Mouse (Mus musculus): ENCODE results near the gene Bicral.

Gene Bicral

GRCm38 (mm10) chr17:46857903-46858748, at the start of gene Bicral:
TSS of gene Bicral (minus strand) at chr17:46858482.
- peak; percentile 89 for DNase-seq (ENCODE audit: low spot score)

GRCm38 (mm10) chr17:46903876-46904490, 45.7 kb upstream of the Bicral start:
- peak; percentile 82 for DNase-seq (ENCODE audit: low spot score)

- DNase-seq (ENCODE audit: low spot score) = no peak
Measured at GRCm38 (mm10) chr17:46900941-46901340, 42.7 kb upstream of the Bicral start.

- DNase-seq (ENCODE audit: low spot score) = no peak
Measured at GRCm38 (mm10) chr17:46897221-46897950, 39.1 kb upstream of the Bicral start.

- no peak for DNase-seq (ENCODE audit: low spot score)
Measured at GRCm38 (mm10) chr17:46895426-46895825, 37.1 kb upstream of the Bicral start.

GRCm38 (mm10) chr17:46890843-46891594, 32.7 kb upstream of the Bicral start:
- DNase-seq (ENCODE audit: low spot score) = peak; percentile 65

- DNase-seq (ENCODE audit: low spot score) = peak; percentile 97
Measured at GRCm38 (mm10) chr17:46890116-46890815, 32.0 kb upstream of the Bicral start, which contains the start of gene Tbcc. TSS of gene Tbcc (plus strand) at chr17:46890684.

- DNase-seq (ENCODE audit: low spot score) = peak; percentile 90
Measured at GRCm38 (mm10) chr17:46889450-46890084, 31.3 kb upstream of the Bicral start.

GRCm38 (mm10) chr17:46888511-46889212, 30.4 kb upstream of the Bicral start:
- peak; percentile 53 for DNase-seq (ENCODE audit: low spot score)

- peak; percentile 50 for DNase-seq (ENCODE audit: low spot score)
Measured at GRCm38 (mm10) chr17:46885910-46886643, 27.8 kb upstream of the Bicral start.

GRCm38 (mm10) chr17:46885218-46885909, 27.1 kb upstream of the Bicral start:
- DNase-seq (ENCODE audit: low spot score) = no peak

- DNase-seq (ENCODE audit: low spot score) = no peak
Measured at GRCm38 (mm10) chr17:46884766-46885165, 26.5 kb upstream of the Bicral start.

- no peak for DNase-seq (ENCODE audit: low spot score)
Measured at GRCm38 (mm10) chr17:46883107-46883506, 24.8 kb upstream of the Bicral start.

GRCm38 (mm10) chr17:46881728-46882127, 23.4 kb upstream of the Bicral start:
- DNase-seq (ENCODE audit: low spot score) = no peak

- no peak for DNase-seq (ENCODE audit: low spot score)
Measured at GRCm38 (mm10) chr17:46880322-46880721, 22.0 kb upstream of the Bicral start.

GRCm38 (mm10) chr17:46879841-46880311, 21.6 kb upstream of the Bicral start:
- DNase-seq (ENCODE audit: low spot score) = no peak

- no peak for DNase-seq (ENCODE audit: low spot score)
Measured at GRCm38 (mm10) chr17:46877061-46877460, 18.8 kb upstream of the Bicral start.

GRCm38 (mm10) chr17:46876371-46876950, 18.2 kb upstream of the Bicral start:
- DNase-seq (ENCODE audit: low spot score) = no peak
